Mouse (Mus musculus): ENCODE data around the gene Fbxl16. TPM values are rescaled to one million over a fixed set of nuclear protein-coding genes. Genes with fewer than 3 reads are reported as not detected.

Fbxl16 gene
- not detected for polyA plus RNA-seq (2017; shearing (Covaris generic))

GRCm38 (mm10) chr17:25808789-25809605, at the start of gene Fbxl16:
Gene Fbxl16, plus strand, starts transcription at chr17:25809085.

GRCm38 (mm10) chr17:25773549-25774120, 35.2 kb upstream of the Fbxl16 start, which contains the start of gene Narfl:
Gene Narfl, plus strand, starts transcription at chr17:25773776.

GRCm38 (mm10) chr17:25785281-25785745, 23.6 kb upstream of the Fbxl16 start, which contains the start of gene Haghl:
Gene Haghl, minus strand, starts transcription at chr17:25785673.

DNA sequence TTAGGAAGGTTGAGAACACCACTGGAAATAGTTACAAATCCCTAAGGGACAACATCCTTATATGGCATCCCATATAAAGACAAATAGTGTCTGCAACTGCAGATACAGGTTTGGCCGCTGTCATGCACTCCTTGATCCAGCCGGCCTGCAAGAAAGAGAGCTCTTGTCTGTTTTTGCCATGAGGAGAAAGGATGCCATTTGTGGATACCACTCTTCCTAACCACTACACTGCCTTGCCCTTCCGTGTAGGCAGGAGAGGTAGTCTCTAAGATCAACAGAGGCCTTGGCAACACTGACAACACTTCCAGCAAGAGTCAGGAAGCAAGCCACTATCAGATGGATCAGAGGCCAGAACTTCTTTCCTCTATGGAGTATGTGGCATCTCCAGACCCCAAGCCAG, 22.6 kb upstream of the Fbxl16 start, which contains the start of gene Ccdc78:
Gene Ccdc78 (plus strand): TSS at position 301 of the 400 bp plus-strand sequence.

GRCm38 (mm10) chr17:25792615-25793014, 16.3 kb upstream of the Fbxl16 start, which contains the start of gene Fam173a:
Gene Fam173a, minus strand, starts transcription at chr17:25792901.

DNA sequence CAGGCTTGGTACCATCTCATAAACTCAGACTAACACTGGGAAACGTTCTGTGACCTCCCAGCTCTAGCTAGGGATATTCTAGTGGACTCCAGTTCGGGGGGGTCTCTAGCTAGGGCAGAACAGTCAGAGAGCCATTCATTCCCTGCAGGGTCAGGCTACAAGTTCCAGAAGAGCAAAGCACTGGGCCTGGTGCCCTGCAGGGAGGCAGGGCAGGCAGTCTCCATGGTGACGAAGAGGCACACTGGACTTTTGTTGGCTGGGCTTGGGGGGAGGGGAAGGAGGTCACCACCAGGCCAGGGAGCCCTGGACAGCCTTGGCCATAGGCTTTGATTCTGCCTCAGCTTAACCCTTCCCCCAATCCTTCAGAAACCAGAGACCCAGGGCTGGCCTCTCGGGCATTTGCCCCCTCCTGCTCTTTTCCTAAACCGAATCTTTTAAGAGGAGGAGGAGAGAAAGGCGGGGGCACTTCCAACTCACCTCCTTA, 13.2 kb upstream of the Fbxl16 start, which contains the start of gene AC134908.4:
Gene AC134908.4 (minus strand): TSS at position 51 of the 484 bp plus-strand sequence.

DNA sequence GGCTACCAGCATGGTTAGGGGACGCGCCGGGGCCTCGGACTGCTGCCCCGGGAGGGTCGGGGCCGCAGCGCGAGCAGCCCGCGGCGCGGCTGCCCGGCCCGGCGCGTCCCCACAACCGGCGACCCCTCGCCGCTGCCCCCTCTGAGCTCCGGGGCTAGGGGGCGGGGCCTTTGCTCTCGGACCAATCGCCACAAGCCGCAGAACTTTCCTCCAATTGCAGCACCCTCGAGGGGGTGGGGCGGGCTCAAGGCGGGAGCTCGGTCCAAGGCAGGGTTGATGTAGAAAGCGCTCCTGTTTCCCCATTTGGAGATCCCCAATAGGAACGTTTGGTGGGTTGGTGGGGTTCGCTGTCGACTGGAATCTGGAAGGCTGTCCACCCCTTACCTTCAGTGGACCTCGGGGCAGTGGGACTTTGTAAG, 11.9 kb upstream of the Fbxl16 start, which contains the start of gene Metrn:
Gene Metrn (minus strand): TSS at position 186 of the 419 bp plus-strand sequence.

GRCm38 (mm10) chr17:25823452-25823851, 14.6 kb downstream of the Fbxl16 start, which contains the start of gene Wdr24:
Gene Wdr24, plus strand, starts transcription at chr17:25823627.

DNA sequence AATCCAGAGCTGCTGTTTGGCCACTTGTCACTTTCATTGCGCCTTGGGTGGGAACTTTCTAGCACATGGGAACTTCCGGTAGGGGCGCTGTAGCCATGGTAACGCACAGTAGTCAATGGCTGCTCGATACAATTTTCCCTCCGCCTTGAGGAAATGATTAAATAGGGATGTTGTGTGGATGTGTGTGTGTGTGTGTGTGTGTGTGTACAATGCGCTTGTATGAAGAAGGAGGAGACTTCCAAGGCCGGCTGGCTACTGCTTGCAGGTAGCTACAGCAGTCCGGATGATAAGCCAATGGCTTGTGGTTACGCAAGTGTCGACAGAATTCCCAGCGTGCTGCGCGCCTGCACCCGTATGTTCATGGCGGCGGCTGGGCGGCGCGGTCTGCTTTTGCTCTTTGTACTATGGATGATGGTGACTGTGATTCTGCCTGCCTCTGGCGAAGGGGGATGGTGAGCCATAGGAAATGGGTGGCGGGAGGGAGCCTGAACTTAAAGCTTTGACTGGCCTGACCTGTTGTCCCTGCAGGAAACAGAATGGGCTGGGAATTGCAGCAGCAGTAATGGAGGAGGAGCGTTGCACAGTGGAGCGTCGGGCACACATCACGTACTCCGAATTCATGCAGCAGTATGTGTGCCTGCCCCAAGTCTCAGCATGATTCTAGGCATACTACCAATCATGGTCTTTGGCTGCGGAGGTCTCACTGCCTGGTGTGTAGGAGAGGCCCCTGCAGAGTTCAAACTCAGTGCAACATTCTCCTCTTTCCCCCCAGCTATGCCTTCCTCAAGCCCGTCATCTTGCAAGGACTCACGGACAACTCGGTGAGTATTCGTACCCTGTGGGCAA, 20.1 kb downstream of the Fbxl16 start, which contains the start of gene Jmjd8:
Gene Jmjd8 (plus strand): TSS at position 156 of the 846 bp plus-strand sequence.

DNA sequence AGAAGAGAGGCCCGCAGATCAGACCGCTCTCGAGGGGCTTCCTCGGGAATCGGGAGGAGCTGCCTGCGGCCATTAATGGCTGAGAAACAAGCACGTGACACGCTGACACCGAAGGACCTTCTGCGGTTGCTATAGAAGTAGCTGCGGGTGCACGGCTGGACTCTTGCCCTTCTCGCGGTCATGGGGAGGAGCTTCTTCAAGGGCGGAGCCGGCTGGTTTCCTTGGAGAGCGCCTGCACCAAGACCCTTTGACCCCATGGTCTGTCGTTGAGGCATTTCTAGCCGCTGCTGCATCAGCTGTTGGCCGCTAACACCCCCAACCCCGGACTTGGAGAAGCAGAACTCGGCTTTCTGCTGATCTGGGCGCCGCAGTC, 24.4 kb downstream of the Fbxl16 start, which contains the start of gene Stub1:
Gene Stub1 (minus strand): TSS at position 114 of the 373 bp plus-strand sequence.

DNA sequence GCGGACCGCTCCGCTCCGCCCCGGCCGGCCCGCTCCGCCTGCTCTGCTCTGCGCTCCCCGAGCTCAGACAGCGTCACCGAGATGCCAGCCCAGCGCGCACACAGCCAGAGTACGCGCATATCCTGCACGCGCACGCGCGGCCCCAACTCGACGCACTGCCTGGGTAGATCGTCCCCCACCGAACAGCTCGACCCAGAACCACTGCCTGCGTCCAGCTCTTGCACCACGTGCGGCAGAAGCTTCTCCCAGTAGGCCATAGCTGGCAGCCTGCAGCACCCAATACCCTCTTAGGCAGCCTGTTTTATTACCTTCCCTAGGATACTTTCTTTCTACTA, 28.2 kb downstream of the Fbxl16 start, which contains the start of gene Rhbdl1:
Gene Rhbdl1 (minus strand): TSS at position 220 of the 335 bp plus-strand sequence.

GRCm38 (mm10) chr17:25841117-25841880, 32.4 kb downstream of the Fbxl16 start, which contains the start of gene Gm20683:
Gene Gm20683, minus strand, starts transcription at chr17:25841763.

DNA sequence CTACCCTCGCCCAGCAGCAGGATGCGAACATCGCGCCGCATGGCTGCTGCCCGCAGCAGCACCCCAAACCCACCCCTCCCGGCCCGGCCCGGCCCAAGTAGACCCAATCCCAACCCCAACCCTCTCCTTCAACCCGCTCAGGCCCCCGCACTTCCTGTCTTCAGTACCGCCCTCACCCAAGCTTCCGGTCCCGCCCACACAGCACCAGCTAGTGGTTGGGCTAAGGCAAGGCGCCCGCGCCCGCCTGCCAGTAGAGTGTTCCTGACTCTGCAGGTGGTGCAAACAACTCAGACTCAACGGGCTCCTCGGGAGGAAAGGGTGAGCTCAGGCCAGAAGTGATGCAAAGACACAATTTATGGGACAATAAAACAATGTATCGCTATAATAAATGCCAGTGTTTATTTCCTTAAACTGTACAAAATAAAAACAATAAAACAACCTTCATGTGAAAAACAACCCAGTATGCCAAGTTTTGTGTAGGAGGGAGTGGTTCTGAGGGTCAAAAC, 35.6 kb downstream of the Fbxl16 start, which contains the start of gene Rhot2:
Gene Rhot2 (minus strand): TSS at position 456 of the 506 bp plus-strand sequence.

GRCm38 (mm10) chr17:25860832-25861703, 52.2 kb downstream of the Fbxl16 start, which contains the start of gene Wdr90:
Gene Wdr90, minus strand, starts transcription at chr17:25861501.

GRCm38 (mm10) chr17:25868601-25869191, 59.8 kb downstream of the Fbxl16 start, which contains the start of gene Mcrip2:
Gene Mcrip2, minus strand, starts transcription at chr17:25868764.

Data from activated CD4-positive, CD25-positive, alpha-beta regulatory T cell, adult 9 weeks (primary cell).